Mouse (Mus musculus): Measurements from ENCODE around the gene Sdhd.

DNA sequence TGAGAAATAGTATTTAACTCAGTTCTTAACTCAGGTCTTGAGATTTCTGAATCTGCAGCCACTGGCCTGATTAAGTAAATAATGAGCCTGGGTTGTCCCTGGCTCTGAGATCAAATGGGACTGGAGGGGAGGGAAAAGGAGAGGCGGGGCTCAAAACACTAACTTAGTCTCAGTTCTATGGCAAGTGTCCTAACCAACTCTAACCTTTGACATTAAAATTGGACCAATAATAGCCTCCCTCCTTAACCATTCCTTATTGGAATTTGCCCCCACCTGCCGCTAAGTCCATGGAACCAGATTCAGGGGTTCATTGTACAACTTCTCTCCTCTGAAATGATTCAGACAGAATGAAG is 48.5 kb downstream of the Sdhd start, which contains the start of gene Bco2:
- TF ChIP-seq CTCF (IDR thresholded peaks at IDR 0.05 in 2 of 3, conservative IDR thresholded peaks at IDR 0.05 in 1 of 3; ENCODE audit: control insufficient read depth in 1 of 3, insufficient read depth in 1 of 3, low read depth in 2 of 3, low read length in 3 of 3, poor library complexity in 1 of 3, severe bottlenecking in 1 of 3), result no peak
- TF ChIP-seq POLR2A (IDR thresholded peaks at IDR 0.05; ENCODE audit: control insufficient read depth in 1 of 2, insufficient read depth in 1 of 2, low read depth in 1 of 2, low read length in 2 of 2, poor library complexity in 1 of 2), result no peak
- no peak for TF ChIP-seq ZNF384 (IDR thresholded peaks at IDR 0.05; ENCODE audit: low read depth, low read length)
- no peak for TF ChIP-seq ELF1 (IDR thresholded peaks at IDR 0.05; ENCODE audit: low read depth, low read length)
- no peak for TF ChIP-seq KAT2A (conservative IDR thresholded peaks at IDR 0.05; ENCODE audit: low read depth, low read length)
- no peak for TF ChIP-seq JUND (IDR thresholded peaks at IDR 0.05; ENCODE audit: low read depth, low read length)
- no peak for TF ChIP-seq RCOR1 (IDR thresholded peaks at IDR 0.05; ENCODE audit: low read depth, low read length)
- no peak for TF ChIP-seq MAX (IDR thresholded peaks at IDR 0.05; ENCODE audit: low read length)
- no peak for TF ChIP-seq TAL1 (IDR thresholded peaks at IDR 0.05; ENCODE audit: low read length)

Data from MEL (cell line).